Mouse (Mus musculus) kidney, postnatal 0 days (tissue): ENCODE results near the gene Tuba4a. TPM values are rescaled to one million over a fixed set of nuclear protein-coding genes. Genes with fewer than 3 reads are reported as not detected.

Experiments
- ATAC-seq: fragments of 200-750 bp; cut with Nextera tagmentation; replicated peaks from 2 replicates; pipeline ENCODE4 v1.8.0; 2017; ENCODE audit warnings: low read depth, moderate number of reproducible peaks, moderate TSS enrichment, moderate library complexity; ENCODE audit not compliant: low FRiP score
- DNase-seq: peaks from one replicate; pipeline ENCODE4 v3.0.0-alpha.2; 2016; ENCODE audit warnings: low spot score
- H3K27ac ChIP-seq: fragments of 300-500 bp; sonication (generic); 2 replicates; pipeline ENCODE4 v1.5.1; 2014; ENCODE audit warnings: mild to moderate bottlenecking
- H3K27me3 ChIP-seq: fragments of 300-500 bp; sonication (generic); 2 replicates; pipeline ENCODE4 v1.6.1; 2014; ENCODE audit warnings: low read length, mixed read lengths; ENCODE audit not compliant: insufficient read depth
- H3K36me3 ChIP-seq: fragments of 300-500 bp; sonication (generic); 2 replicates; pipeline ENCODE4 v1.6.1; 2014; ENCODE audit warnings: low read length, mixed read lengths; ENCODE audit not compliant: insufficient read depth
- H3K4me1 ChIP-seq: fragments of 300-500 bp; sonication (generic); replicated peaks from 2 replicates; pipeline ENCODE4 v1.6.1; 2014; ENCODE audit warnings: antibody characterized with exemption, low read length, mixed read lengths; ENCODE audit not compliant: insufficient read depth
- H3K4me2 ChIP-seq: fragments of 300-500 bp; sonication (generic); 2 replicates; pipeline ENCODE4 v1.6.1; 2014; ENCODE audit warnings: mild to moderate bottlenecking, low read length, moderate library complexity, mixed read lengths
- H3K4me3 ChIP-seq: fragments of 300-500 bp; sonication (generic); replicated peaks from 2 replicates; pipeline ENCODE4 v1.5.1; 2014; ENCODE audit warnings: low read depth, low read length
- H3K9ac ChIP-seq: fragments of 300-500 bp; sonication (generic); 2 replicates; pipeline ENCODE4 v1.6.1; 2014; ENCODE audit warnings: low read depth, low read length
- H3K9me3 ChIP-seq: fragments of 300-500 bp; sonication (generic); replicated peaks from 2 replicates; pipeline ENCODE4 v1.6.1; 2016; ENCODE audit warnings: low read length, inconsistent platforms, mixed read lengths
- CTCF ChIP-seq: IDR thresholded peaks from 2 replicates; pipeline ENCODE4 v1.5.1; 2016; ENCODE audit warnings: antibody characterized with exemption, low read depth, mild to moderate bottlenecking, moderate library complexity
- WGBS: fragments of 180-500 bp; shearing (Covaris S2); extraction: QIAGEN DNeasy Blood & Tissue Kit; methylation state at CpG from one replicate; pipeline ENCODE4 v1.1.7; 2014; 5-methylcytosine and 5-hydroxymethylcytosine counted together
- polyA plus RNA-seq: library from polyadenylated mRNA; unstranded; fragments of >200 nt; fragmentation: Nextera tagmentation; extraction: Ambion mirVana; gene quantifications from 2 replicates; pipeline ENCODE4 v1.2.1, GENCODE M21; 2015

Tuba4a gene
- polyA plus RNA-seq, 1 experiment from 2014 or later: 171 TPM

- no peaks in the 10 kb centered on the region for H3K4me1 ChIP-seq
- no peaks in the 10 kb centered on the region for H3K36me3 ChIP-seq
- no peak overlapping the region for H3K4me2 ChIP-seq
- no peaks in the 10 kb centered on the region for H3K9me3 ChIP-seq
- TF ChIP-seq CTCF: no peak
- 70% methylated on average over 7 of the region's 7 CpGs for WGBS
- H3K27me3 ChIP-seq: no peaks in the 10 kb centered on the region
- no peak overlapping the region for H3K27ac ChIP-seq
- ATAC-seq (no peak), DNase-seq (no peak)
- no peak overlapping the region for H3K9ac ChIP-seq
- no peak overlapping the region for H3K4me3 ChIP-seq
Observed at GRCm38 (mm10) chr1:75230335-75230994, 10.8 kb upstream of the Tuba4a start.

- H3K4me1 ChIP-seq: no peaks in the 10 kb centered on the region
- no peak overlapping the region for H3K27ac ChIP-seq
- H3K4me2 ChIP-seq: no peak overlapping the region
- no peak overlapping the region for H3K9ac ChIP-seq
- TF ChIP-seq CTCF: no peak
- H3K36me3 ChIP-seq: no peaks in the 10 kb centered on the region
- no peak overlapping the region for H3K4me3 ChIP-seq
- DNase-seq (no peak), ATAC-seq (no peak)
- H3K9me3 ChIP-seq: no peaks in the 10 kb centered on the region
- H3K27me3 ChIP-seq: no peaks in the 10 kb centered on the region
- 61% methylated on average over 4 of the region's 4 CpGs for WGBS
Observed at GRCm38 (mm10) chr1:75229158-75229557, 9.5 kb upstream of the Tuba4a start.

DNA sequence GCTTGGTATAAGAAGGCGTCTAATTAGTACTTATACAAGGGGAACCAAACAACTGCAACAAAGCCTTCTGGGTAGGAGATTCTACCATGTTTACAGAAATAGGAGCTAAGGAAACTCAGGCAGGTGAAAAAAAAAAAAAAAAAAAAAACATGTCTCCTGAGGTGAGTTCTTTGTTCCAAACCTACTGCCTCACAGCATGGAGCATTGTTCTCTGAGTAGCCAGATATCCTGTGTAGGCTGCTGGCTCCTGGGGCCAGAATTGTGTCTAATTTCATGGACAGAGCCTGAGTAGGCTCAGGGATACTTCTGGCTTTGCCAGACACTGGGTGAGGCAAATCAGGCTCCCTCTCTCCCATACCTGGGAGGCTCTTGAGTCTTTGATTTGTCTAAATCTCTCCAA, 8.0 kb upstream of the Tuba4a start:
- Histone ChIP-seq H3K4me2 (no peak overlapping the region), H3K27me3 (no peaks in the 10 kb centered on the region), H3K4me3 (no peak overlapping the region), H3K36me3 (no peaks in the 10 kb centered on the region), H3K4me1 (no peaks in the 10 kb centered on the region), H3K9me3 (no peaks in the 10 kb centered on the region), H3K27ac (no peak overlapping the region), H3K9ac (no peak overlapping the region)
- WGBS: 76% methylated on average over 1 of the region's 1 CpGs
- no peak for TF ChIP-seq CTCF
- no peak for ATAC-seq
- DNase-seq: no peak

DNA sequence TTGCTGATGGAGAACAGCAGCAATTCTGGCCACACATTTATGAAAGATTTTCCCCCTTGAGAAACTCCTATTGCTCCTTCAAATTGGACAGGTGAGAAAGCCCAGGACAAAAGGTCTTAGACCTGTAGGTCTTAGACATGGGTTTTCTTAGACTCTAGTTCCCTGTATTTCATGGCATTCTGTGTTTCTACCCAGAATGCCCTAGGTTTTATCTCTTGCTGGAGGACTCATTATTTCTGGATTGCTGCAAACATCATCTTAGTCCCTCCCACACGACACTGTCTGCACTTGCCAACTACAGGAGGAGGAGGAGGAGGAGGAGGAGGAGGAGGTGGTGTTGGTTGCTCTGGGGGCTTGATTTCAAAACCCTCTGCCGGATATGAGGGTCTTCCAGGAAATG, 6.5 kb upstream of the Tuba4a start:
- H3K4me2 ChIP-seq: no peak overlapping the region
- WGBS: 41% methylated on average over 2 of the region's 2 CpGs

GRCm38 (mm10) chr1:75225473-75225872, 5.8 kb upstream of the Tuba4a start:
- no peaks in the 10 kb centered on the region for H3K27me3 ChIP-seq
- H3K9ac ChIP-seq: no peak overlapping the region
- no peaks in the 10 kb centered on the region for H3K36me3 ChIP-seq
- WGBS: 62% methylated on average over 3 of the region's 3 CpGs
- no peak for TF ChIP-seq CTCF
- no peaks in the 10 kb centered on the region for H3K9me3 ChIP-seq
- H3K4me1 ChIP-seq: no peaks in the 10 kb centered on the region
- H3K4me2 ChIP-seq: no peak overlapping the region
- no peak overlapping the region for H3K4me3 ChIP-seq
- ATAC-seq (no peak), DNase-seq (no peak)
- no peak overlapping the region for H3K27ac ChIP-seq

More for the DNA sequence above, 6.5 kb upstream of the Tuba4a start:
- Histone ChIP-seq H3K27me3 (no peaks in the 10 kb centered on the region), H3K9me3 (no peaks in the 10 kb centered on the region), H3K9ac (no peak overlapping the region), H3K4me3 (no peak overlapping the region), H3K4me1 (no peaks in the 10 kb centered on the region), H3K36me3 (no peaks in the 10 kb centered on the region), H3K27ac (no peak overlapping the region)
- ATAC-seq: no peak
- no peak for TF ChIP-seq CTCF
- no peak for DNase-seq

DNA sequence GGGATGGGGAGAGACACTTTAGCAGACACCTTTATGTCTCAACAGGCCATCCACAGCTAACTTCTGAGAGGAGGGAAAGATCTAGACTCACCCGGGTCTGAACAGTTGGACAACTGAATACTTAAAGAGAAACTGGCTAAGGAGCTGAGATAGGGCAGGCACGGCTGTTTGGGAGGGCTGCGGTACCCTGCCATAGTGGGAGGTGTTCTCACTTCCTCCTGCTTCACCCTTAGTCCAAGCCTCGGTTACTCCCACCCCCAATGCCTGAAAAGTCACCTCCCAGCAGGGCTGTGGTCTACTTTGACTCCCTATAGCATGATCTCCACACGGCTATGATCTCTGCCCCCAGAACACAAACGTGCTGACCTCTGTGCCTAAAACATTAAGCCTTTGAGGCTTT, 3.9 kb upstream of the Tuba4a start:
- no peak for DNase-seq
- Histone ChIP-seq H3K4me1 (peaks cover 9% of the 10 kb centered on the region; the same call in 1 of the 2 replicates), H3K4me3 (no peak overlapping the region), H3K9ac (no peak overlapping the region), H3K4me2 (no peak overlapping the region), H3K27ac (no peak overlapping the region), H3K9me3 (no peaks in the 10 kb centered on the region), H3K27me3 (peaks cover 8% of the 10 kb centered on the region; the same call in 1 of the 2 replicates), H3K36me3 (no peaks in the 10 kb centered on the region)
- 53% methylated on average over 6 of the region's 6 CpGs for WGBS
- ATAC-seq: no peak
- TF ChIP-seq CTCF: no peak

- Histone ChIP-seq H3K4me2 (no peak overlapping the region), H3K9me3 (no peaks in the 10 kb centered on the region), H3K9ac (no peak overlapping the region), H3K27ac (no peak overlapping the region), H3K36me3 (no peaks in the 10 kb centered on the region), H3K4me3 (no peak overlapping the region), H3K4me1 (peaks cover 10% of the 10 kb centered on the region; the same call in 1 of the 2 replicates), H3K27me3 (peaks cover 10% of the 10 kb centered on the region; the same call in 1 of the 2 replicates)
- DNase-seq (no peak), ATAC-seq (no peak)
- WGBS: 77% methylated on average over 6 of the region's 6 CpGs
- no peak for TF ChIP-seq CTCF
Observed at GRCm38 (mm10) chr1:75222926-75223325, 3.3 kb upstream of the Tuba4a start.
